Mouse (Mus musculus): ENCODE results near the gene Gata3.

The Gata3 gene

DNA sequence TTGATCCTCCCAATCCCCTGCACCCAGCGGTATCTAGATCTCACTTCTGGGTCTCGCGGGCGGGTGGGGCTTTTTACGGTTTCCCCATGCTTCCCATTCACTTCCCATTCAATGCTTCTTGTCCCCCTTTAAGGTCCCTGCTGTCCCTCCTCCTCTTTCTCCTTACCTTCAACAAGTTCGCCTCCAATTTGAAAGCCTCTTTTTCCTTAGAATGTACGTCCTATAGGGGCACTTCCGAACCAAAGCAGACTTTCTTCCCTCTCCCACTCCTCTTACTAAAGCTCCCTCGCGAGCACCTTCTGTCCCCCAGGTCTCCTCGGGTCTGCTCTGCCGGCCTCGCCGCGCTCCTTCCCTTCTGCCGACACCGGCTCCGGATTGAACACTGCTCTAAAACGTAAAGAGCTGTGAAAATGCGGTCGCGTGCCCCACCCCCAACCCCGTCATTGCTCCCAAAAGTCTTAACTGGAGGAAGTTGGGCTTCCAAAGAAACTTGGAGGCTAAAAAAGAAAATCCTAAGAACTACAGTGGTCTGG is at the start of gene Gata3:
TSS of gene Gata3 (minus strand) at position 384 of the 533 bp plus-strand sequence.
- DNase-seq (ENCODE audit: low read depth in 1 of 2, low spot score in 2 of 2): no peak

DNA sequence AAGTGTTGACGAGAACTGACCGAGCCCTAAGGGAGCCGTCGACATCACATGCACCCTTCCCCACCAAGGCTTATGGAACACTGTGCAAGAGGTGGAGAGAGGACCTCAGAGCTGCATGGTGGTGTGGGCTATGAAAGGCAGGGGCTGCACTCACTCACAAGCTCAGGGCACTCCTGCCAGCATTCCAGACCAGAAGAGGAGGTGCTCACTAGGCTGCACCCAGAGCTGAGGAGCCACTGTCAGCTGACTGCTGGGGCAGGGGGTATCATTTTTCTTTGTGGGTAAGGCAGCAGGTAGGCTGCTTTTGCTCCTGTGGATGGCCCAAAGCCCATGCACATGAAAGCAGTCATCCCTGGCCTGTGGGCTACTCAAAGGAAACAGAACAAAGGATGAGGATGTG is 49.4 kb upstream of the Gata3 start:
- DNase-seq (ENCODE audit: low read depth in 1 of 2, low spot score in 2 of 2): no peak

DNA sequence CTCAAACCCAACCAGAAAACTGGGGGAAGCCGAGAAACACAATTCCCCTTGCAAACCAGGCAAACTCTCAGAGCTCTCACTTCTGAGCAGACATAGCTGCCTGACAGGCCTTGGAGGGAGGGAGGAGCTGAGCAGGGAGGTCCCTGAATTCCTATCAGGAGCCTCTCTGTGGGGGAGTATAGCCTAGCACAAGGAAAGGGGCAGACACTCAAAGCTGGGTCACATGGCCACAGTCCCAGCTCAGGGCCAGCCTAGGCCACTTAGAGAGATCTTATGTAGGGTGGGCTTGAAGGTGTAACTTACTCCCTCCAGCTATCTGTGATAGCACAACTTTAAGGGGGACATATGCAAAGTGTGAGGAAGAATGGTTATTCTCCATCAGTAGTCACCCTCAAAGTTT is 46.1 kb upstream of the Gata3 start:
- no peak for DNase-seq (ENCODE audit: low read depth in 1 of 2, low spot score in 2 of 2)

DNA sequence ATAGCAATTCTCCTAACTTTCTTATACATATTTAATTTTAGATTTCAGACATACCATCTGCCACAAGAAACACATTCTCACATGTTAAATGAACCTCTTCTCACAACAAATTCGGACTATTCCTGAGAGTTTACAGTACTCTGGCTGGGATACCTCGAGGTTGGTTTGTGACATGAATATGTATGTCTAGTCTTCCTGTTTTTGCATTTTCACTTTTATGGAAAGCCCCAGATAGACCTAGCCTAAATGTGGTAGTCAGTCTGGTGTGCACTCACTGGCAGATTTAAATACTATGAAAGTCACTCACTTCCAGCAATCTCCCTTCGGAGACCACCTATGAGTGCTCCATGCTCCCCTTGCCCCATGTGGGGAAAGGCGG is 37.1 kb upstream of the Gata3 start:
- DNase-seq (ENCODE audit: low read depth in 1 of 2, low spot score in 2 of 2): no peak

DNA sequence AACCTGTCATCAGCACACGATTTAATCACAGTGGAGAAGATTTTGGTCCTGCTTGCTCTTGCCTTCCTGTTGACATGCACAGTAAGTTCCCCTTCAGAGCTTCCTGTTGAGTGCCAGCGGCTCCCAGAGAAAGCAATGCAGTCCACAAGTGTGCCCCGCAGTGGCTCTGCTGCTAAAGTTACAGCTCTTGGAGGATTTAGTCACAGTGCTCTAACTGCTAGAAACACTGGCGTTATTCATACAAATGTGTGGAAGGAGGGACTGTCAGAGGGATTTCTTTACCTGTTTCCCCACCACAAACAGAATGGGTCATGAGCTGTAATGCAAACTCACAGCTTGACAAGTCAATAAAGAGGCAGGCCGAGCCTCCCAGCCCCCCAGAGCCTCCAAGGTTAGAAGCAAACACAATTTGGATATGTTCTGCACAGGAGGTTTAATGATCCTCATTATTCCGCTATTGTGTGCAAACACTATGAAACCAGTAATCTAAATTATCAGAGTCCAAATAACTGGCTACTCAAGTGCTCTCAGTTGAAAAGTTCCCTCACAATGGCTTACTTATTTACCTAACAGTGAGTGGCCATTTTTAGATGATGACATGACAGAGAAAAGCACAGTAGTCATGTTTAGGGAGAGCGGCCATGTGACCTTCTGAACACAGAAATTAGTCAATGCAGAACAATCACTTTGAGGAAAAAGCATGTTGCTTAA is 36.5 kb upstream of the Gata3 start:
- DNase-seq (ENCODE audit: low read depth in 1 of 2, low spot score in 2 of 2): no peak

DNA sequence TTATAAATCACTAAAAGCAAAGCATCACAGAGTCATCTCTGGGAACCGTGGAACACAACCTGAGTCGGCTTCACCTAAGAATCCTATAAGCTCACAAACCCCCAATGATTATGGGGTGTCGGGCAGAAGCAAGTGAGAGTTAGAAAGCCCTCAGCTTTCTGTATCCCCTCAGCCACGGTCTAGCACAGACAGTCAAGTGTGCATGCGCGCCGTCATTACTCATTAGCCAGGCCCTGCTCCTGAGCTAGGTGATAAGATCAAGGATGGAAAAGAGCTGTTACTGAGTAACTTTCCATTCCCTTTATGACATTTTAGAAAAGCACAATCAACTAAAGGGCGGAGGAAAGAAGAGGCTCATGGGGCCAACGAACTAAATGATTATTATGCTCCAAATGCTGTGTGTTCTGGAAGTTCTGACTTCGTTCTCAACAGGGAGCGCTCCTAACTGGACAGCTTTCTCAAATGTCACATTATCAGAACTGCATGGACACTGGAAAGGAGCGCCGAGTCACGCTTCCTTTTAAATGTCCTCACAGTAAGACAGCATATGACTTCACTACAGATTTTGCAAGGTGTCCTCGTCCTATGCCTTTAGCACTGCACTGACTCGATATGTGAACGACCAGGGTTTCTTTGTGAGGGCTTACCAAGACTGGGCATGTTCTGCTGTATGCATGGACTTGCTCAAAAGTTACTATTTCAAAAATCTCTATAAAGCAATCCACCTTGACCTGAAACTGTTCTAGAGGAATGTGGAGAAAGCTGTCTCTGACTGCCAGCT is 29.0 kb upstream of the Gata3 start:
- no peak for DNase-seq (ENCODE audit: low read depth in 1 of 2, low spot score in 2 of 2)

DNA sequence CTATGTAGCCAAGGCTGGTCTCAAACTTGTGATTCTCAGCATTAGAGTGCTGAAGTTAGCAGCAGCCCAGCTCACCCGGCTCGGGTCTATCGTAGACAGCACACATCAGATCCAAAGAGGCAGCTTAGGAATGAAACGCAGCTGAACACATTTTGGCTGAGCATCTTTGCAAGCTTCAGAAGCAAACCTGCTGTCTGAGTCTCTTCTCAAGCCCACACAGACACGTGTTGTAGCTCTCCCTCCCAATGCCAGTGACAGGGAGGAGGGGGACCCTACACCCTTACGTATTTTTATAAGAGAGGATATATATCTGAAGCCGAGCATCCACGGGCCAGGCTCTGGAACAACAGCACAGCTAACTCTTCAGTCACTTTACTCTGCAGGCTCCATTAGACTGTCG is 27.8 kb upstream of the Gata3 start:
- no peak for DNase-seq (ENCODE audit: low read depth in 1 of 2, low spot score in 2 of 2)

DNA sequence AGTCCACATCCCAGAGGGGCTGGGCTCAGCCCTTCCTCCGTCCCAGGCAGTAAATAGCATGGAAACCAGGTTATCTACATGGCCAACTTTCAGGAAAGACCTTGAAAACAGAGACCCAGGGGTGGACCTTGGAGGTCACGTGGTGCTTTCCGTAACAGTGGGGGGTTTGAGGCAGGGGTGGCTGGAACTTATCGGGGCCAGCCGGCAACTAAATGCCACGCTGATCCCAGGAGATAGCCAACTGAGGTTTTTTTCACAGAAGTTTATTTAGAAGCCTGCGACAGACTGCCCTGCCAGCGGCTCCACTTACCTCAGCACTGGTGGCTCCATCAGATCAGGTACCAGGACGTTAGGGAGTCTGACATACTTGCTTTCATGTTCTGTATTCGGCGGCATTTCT is 16.2 kb upstream of the Gata3 start:
- no peak for DNase-seq (ENCODE audit: low read depth in 1 of 2, low spot score in 2 of 2)

DNA sequence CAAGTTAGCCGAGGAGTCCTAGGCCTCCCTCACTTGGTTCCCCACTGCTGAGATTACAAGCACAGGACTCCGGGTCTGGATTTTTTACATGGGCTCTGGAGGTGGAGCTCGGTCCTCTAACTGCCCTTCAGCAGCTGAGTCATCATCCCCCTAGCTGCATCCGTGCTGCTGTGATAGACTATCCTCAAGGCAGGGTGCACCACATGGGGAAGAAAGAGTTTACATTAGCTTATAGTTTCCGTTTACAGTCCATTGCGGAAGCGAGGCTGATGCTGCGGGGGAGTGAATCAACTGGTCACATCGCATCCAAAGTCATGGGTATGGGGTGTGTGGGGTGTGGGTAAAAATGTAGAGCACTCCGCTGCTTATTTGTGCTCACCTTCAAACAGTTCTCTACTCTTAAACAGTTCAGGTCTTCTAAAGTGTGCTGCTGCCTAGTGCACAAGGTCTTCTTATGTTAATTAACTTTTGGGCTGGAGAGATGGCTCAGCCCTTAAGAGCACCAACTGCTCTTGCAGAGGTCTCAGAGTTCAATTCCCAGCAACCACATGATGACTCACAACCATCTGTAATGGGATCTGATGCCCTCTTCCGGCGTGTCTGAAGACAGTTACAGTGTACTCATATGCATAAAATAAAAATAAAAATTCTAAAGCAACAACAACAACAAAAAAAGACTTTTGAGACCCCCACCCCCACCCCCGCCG is 14.2 kb upstream of the Gata3 start:
- no peak for DNase-seq (ENCODE audit: low read depth in 1 of 2, low spot score in 2 of 2)

DNA sequence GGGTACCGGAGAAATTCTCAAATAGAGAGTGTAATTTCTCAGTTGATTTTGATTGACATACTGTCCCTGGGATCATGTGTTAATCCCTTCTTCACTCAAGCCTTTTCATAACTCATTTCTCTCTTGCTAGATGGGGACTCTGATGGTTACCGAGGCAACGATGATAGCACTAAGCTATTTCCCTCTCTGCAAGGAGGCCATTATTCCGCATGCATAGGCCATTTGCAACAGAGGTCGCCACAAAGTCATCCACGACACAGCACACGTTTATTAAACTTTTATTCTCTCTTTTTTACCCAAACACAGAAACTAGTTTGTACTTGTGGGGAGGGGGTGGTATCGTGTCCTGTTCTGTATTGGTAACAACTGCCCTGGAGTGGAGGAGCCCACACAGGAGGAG is 8.0 kb upstream of the Gata3 start:
- no peak for DNase-seq (ENCODE audit: low read depth in 1 of 2, low spot score in 2 of 2)

DNA sequence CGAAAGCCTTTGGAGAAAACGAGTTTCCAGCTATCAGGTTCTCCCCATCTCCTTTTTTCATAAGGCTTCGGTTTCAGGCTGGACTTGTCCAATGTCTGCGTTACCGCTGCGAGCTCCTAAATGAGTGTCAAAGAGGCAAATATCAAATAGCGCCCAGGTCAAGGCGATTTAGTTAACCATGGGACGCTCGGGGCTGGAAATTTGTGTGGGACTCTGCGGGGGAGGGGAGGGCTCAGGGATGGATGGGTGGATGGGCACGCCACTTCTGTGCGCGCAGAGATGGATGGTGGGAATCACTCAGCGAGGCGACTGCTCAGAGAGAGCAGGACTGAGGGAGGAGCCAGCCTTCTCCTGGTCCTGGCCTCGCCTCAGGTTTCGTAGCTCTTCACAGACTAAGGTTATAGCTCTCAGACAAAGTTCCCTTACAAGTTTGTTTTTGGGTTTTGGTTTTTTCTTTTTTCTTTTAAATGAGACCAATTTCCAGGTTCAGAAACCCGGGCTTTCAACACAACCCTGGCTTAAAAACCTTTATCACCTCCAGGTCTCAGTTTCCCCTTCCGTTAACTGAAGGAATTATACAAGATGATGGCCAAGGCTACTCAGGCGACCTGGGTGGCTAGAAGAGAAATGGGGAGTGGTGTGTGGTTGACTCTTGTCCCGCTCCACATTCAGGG is 6.4 kb upstream of the Gata3 start:
- no peak for DNase-seq (ENCODE audit: low read depth in 1 of 2, low spot score in 2 of 2)

DNA sequence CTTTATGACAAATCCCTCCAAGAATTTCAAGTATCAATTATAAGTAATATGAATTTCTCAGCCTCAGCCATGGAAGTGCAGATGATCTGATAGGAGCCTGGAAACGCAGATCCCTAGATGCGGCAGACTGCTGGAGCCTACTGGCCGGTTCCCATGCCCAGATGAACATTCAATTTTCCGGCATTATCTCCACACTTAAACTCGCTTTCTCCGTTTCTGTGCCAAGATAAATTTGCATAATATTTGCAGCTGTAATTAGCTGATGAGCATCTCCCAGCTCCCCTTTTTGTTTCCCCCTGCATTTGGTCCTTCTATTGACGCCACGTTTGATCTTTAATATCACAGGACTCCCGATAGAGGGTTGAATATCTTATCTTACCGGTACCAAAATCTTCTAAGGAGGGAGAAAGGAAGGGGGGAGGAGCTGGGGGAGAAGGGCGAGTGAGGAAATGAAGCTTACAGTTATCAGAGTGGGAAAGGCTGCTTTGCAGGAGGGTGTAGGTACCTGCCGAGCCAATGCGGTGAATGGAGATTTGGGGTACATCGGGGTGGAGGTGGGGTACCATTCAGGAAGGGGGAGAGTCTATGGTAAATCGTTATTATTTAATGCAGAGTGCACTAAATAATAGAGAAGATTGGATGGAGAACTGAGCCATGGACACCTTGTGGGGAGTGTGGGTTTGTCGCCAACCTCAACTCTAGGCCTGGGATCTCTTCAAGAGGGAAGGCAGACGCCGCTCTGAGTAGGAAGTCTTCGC is 5.2 kb upstream of the Gata3 start:
- DNase-seq (ENCODE audit: low read depth in 1 of 2, low spot score in 2 of 2): no peak

DNA sequence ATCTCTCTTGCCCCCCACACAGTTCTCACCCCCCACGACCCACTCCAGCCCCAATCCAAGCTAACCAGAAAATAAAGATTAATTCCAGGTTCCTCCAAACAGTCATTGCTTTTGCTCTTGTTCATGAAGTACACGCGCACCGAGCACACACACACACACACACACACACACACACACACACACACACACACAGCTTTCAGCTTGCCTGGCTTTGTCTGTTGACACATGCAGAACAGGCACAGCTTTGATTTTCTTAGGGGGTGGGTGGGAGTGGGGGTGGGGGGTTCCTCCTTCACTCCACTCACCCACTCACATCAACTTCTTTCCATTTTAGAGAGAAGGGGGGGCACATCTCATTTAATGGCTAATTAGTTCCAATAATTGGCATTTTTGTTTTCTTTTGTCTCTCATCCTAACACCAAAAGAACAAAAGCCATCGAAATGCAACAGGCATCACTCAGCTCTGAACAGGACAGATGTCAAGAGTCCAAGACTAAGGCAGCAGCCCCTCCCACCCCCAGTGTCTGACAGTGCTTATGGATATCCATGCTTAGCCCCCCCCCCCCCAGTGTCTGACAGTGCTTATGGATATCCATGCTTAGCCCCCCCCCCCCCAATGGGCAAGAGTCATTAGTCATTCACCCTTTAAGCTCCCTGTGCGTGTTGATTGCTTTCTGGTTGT is 3.6 kb upstream of the Gata3 start:
- no peak for DNase-seq (ENCODE audit: low read depth in 1 of 2, low spot score in 2 of 2)

DNA sequence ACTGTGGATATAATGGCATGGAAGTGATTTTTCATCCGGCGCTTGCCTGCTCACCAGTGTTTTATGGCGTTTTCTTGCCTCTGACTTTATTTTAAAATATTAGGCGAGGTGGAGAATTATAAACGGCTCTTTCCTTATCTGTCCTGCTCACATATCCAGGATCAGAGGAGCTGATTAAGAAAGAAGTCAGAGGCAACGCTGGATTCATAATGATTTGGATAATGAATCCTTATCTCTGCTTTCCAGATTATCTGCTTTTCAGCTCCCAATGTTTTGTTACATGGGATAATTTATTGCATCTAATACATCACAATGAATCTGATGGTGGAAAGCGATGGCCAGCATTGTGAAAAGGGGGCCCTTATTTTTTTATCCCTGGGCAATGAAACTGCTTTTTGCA is 2.7 kb upstream of the Gata3 start:
- DNase-seq (ENCODE audit: low read depth in 1 of 2, low spot score in 2 of 2): no peak

DNA sequence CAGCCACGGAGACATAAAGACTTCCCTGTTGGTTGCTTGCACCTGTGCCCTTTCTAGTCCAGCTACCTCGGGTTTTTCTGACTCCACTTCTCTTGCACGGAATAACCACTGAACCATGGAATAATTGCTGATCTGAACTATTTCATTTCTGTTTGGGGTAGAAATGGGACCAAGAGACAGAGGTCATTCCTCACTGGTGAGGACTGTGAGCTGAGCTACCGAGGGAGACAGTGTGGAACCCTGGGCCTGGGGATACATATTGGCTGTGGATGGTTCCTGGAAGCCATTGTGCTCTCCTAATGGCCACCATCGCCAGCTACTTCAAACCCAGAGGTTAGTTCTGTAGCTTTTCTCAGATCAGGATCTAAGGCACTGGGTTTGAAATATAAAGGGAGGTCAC is 1.1 kb upstream of the Gata3 start:
- DNase-seq (ENCODE audit: low read depth in 1 of 2, low spot score in 2 of 2): no peak

DNA sequence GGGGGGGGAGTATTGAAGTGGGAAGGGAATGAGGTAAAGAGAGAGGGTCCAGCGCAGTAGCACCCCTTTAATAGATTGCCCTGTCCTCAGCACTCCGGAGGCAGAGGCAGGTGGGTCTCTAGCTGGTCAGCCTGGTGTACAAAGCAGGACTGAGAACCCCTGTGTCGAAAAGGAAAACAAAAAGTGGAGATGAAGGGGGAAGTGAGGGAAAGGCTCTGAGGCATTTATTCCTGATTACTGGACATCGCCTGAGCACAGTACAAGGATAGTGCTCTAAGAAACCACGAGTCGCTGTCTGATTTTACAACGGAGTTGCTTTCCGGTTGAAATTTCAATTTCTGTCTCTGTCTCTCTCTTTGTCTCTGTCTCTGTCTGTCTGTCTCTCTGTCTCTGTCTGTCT is 417 bp upstream of the Gata3 start:
- no peak for DNase-seq (ENCODE audit: low read depth in 1 of 2, low spot score in 2 of 2)

DNA sequence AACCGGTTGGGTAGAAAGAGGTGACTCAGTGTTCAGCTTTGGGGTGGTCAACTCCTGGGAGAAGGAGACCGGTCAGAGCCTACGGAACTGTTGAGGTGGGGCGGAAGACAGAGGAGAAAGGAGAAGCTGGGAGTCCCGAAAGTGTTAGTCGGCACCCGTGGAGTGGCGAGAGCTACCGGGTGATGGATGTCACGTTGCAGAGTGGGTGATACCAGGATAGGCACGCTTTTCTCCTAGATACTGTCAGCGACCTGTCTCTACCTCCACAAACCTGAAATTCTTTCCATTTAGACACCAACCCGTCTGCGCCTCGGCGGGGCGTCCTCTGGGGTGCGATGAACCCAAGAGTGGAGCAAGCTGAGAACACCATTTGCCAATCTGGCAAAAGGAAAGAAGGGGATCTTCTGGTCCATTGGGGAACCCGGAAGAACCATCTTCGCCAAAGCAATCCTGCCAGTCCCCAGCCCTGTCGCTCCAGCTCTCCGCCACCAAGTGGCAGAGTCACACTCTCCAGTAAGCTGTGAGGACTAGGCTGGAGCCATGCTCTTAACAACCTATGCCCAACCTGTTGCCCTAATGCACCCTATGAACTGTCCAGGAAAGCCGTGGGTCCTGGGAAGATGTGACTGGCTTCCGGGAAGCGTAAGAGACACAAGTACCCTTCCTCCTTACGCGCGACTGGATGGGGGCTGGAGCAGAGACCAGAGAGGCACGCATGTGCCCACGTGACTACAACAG is 752 bp downstream of the Gata3 start, which contains the start of gene 9230102O04Rik:
TSS of gene 9230102O04Rik (minus strand) at position 628 of the 738 bp plus-strand sequence.
- no peak for DNase-seq (ENCODE audit: low read depth in 1 of 2, low spot score in 2 of 2)

DNA sequence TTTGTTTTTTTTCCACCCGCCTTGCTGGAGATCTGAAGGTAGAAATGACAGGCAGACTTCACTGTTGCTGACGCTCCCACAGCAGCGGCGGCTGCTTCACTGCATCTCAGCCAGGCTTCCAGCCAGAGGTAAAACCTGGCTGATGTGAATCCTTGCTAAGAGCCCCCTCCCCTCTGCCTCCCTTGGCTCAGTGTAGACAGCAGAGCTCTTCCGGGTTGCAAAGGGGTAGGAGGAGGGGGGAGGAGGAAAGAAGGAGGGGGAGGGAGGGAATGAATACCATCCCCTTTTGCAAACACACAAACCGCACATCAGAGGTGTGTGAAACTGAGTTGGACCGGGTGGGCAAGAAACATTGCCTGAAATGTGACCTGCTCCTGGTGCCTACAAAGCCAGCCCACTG is 2.2 kb downstream of the Gata3 start:
- no peak for DNase-seq (ENCODE audit: low read depth in 1 of 2, low spot score in 2 of 2)

DNA sequence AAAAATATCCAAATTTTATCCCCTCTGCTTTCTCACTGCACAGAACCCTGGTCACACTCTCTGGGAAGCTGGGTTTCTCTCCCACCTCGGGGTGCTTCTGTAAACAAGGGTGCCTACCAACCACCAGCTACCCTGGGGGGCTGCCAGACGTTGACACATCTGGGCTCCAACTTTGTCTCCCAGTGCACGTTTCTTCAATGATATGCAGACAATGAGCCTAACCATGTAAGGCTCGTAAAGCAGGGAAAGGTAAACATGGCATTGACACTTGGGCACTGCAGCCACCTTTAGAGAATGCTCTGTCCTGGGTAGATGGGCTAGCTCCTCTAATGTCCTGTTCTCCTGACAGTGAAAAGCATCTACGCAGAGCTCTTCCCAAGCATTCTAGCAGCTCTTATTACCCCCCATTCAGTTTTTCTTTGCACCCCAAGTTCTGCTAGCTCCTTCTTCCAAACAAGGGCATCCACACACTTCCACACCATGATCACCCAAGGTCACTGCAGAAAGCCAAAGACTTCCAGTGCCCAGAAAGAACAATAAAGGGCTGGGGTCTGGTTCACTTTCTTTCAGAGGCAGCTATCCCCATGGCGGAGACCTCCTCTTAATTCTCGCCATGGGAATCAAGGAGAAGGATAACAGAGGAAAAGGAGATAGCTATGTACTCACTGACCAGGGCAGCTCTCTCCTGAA is 2.8 kb downstream of the Gata3 start:
- no peak for DNase-seq (ENCODE audit: low read depth in 1 of 2, low spot score in 2 of 2)
